Mouse (Mus musculus): Measurements from ENCODE around the gene Adam11. TPM values are rescaled to one million over a fixed set of nuclear protein-coding genes. Genes with fewer than 3 reads are reported as not detected.

The Adam11 gene
- total and polyA plus RNA-seq, 3 experiments, result 2.9 to 9.2 (median 3.4) TPM

- DNase-seq, result no peak
These were observed 7.5 kb upstream of the Adam11 start for GRCm38 (mm10) chr11:102753591-102754324.

- no peak for DNase-seq
These were observed 6.8 kb upstream of the Adam11 start for GRCm38 (mm10) chr11:102754416-102754815.

GRCm38 (mm10) chr11:102755391-102755790, 5.8 kb upstream of the Adam11 start:
- DNase-seq, result no peak

- DNase-seq, result no peak
These were observed 2.3 kb upstream of the Adam11 start for GRCm38 (mm10) chr11:102758977-102759376.

GRCm38 (mm10) chr11:102760805-102761308, 382 bp upstream of the Adam11 start:
- no peak for DNase-seq

GRCm38 (mm10) chr11:102762248-102762647, 1.0 kb downstream of the Adam11 start:
- no peak for DNase-seq

GRCm38 (mm10) chr11:102763009-102763767, 1.9 kb downstream of the Adam11 start:
- no peak for DNase-seq

- DNase-seq, result no peak
These were observed 4.2 kb downstream of the Adam11 start for GRCm38 (mm10) chr11:102765416-102765815.

GRCm38 (mm10) chr11:102767055-102767670, 5.9 kb downstream of the Adam11 start:
- DNase-seq, result no peak

- no peak for DNase-seq
These were observed 7.9 kb downstream of the Adam11 start for GRCm38 (mm10) chr11:102769141-102769540.

GRCm38 (mm10) chr11:102769993-102770661, 8.9 kb downstream of the Adam11 start:
- no peak for DNase-seq

GRCm38 (mm10) chr11:102770662-102771435, 9.6 kb downstream of the Adam11 start:
- DNase-seq, result no peak

GRCm38 (mm10) chr11:102771916-102772714, 10.9 kb downstream of the Adam11 start:
- DNase-seq, result no peak

GRCm38 (mm10) chr11:102772771-102773700, 11.8 kb downstream of the Adam11 start:
- DNase-seq, result no peak

GRCm38 (mm10) chr11:102773713-102774611, 12.7 kb downstream of the Adam11 start:
- peak; percentile 88 for DNase-seq

- DNase-seq, result peak; percentile 92
These were observed 13.4 kb downstream of the Adam11 start for GRCm38 (mm10) chr11:102774621-102775141.

- peak; percentile 88 for DNase-seq
These were observed 16.4 kb downstream of the Adam11 start for GRCm38 (mm10) chr11:102777598-102777997.

GRCm38 (mm10) chr11:102778165-102778564, 16.9 kb downstream of the Adam11 start:
- DNase-seq, result no peak
